Mouse (Mus musculus) forebrain, embryonic 15.5 days (tissue): ENCODE results near the gene Iqschfp. TPM values are rescaled to one million over a fixed set of nuclear protein-coding genes. Genes with fewer than 3 reads are reported as not detected.

Experiments
- ATAC-seq: fragments of 200-750 bp; cut with Nextera tagmentation; replicated peaks from 2 replicates; pipeline ENCODE4 v1.8.0; 2017; ENCODE audit warnings: mild to moderate bottlenecking, moderate TSS enrichment, moderate library complexity
- H3K27ac ChIP-seq: fragments of 300-500 bp; sonication (generic); replicated peaks from 2 replicates; pipeline ENCODE4 v1.5.1; 2015; ENCODE audit warnings: mild to moderate bottlenecking, inconsistent platforms
- H3K27me3 ChIP-seq: fragments of 300-500 bp; sonication (generic); 2 replicates; pipeline ENCODE4 v1.6.1; 2015; ENCODE audit warnings: inconsistent platforms
- H3K36me3 ChIP-seq: fragments of 300-500 bp; sonication (generic); 2 replicates; pipeline ENCODE4 v1.6.1; 2015; ENCODE audit warnings: mild to moderate bottlenecking, inconsistent platforms
- H3K4me1 ChIP-seq: fragments of 300-500 bp; sonication (generic); 2 replicates; pipeline ENCODE4 v1.6.1; 2015; ENCODE audit warnings: inconsistent platforms
- H3K4me2 ChIP-seq: fragments of 300-500 bp; sonication (generic); replicated peaks from 2 replicates; pipeline ENCODE4 v1.6.1; 2015; ENCODE audit warnings: mild to moderate bottlenecking, inconsistent platforms
- H3K4me3 ChIP-seq: fragments of 300-500 bp; sonication (generic); 2 replicates; pipeline ENCODE4 v1.5.1; 2015; ENCODE audit warnings: mild to moderate bottlenecking, inconsistent platforms
- H3K9ac ChIP-seq: fragments of 300-500 bp; sonication (generic); replicated peaks from 2 replicates; pipeline ENCODE4 v1.6.1; 2015; ENCODE audit warnings: mild to moderate bottlenecking, inconsistent platforms
- H3K9me3 ChIP-seq: fragments of 300-500 bp; sonication (generic); 2 replicates; pipeline ENCODE4 v1.6.1; 2016; ENCODE audit warnings: inconsistent platforms
- WGBS: fragments of 180-500 bp; shearing (Covaris S2); methylation state at CpG from one replicate; pipeline ENCODE4 v1.1.7; 2015; ENCODE audit warnings: mixed read lengths; 5-methylcytosine and 5-hydroxymethylcytosine counted together
- polyA plus RNA-seq: library from polyadenylated mRNA; unstranded; fragments of >200 nt; fragmentation: Nextera tagmentation; extraction: Ambion mirVana; gene quantifications from 2 replicates; pipeline ENCODE4 v1.2.1, GENCODE M21; 2015

Gene Iqschfp
- polyA plus RNA-seq, 1 experiment from 2014 or later: 3.3 TPM

DNA sequence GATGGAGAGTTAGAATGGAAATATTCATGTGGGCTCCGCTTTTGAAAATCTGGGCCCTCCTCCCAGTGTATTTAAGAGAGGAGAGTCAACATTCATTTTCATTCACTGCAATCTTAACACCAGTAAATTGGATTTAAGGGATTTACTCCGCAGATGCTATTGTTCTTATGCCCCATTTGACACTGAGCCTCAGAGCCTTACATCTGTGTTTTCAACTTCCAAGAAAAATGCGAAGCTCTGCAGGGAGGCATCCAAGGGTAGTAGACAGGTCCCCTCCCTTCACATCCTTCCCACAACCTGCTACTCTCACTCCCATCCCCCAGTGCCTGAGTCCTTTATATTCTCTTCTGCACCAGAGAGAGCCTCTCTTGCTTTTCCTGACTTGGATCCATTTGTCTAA, 68.1 kb downstream of the Iqschfp start:
- Histone ChIP-seq H3K9me3 (no peaks in the 10 kb centered on the region), H3K4me2 (no peak overlapping the region), H3K4me3 (no peak overlapping the region), H3K27ac (no peak overlapping the region), H3K36me3 (no peaks in the 10 kb centered on the region), H3K4me1 (peaks cover 15% of the 10 kb centered on the region), H3K9ac (no peak overlapping the region), H3K27me3 (no peaks in the 10 kb centered on the region)
- ATAC-seq: peak; percentile 70; the same call in 1 of the 2 replicates
- WGBS: 7% methylated on average over 3 of the region's 3 CpGs

DNA sequence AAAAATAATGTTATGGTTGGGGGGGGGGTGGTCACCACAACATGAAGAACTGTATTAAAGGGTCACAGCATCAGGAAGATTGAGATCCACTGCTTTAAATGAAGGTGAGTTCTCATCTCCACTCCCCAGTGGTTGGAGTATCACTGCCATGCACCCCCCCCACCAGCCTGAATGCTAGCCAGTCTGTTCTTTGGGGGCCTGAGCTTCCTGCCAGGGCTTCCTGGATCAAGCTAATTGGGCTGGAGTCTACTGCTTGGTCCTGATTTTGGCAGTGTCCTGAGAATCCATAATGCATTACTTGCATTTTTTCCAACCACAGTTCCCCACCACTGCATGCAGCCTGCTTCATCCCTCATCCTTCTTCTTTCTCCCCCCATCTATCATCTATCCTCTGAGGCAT, 68.7 kb downstream of the Iqschfp start:
- ATAC-seq: peak; percentile 38; the same call in 1 of the 2 replicates
- H3K4me3 ChIP-seq: no peak overlapping the region
- no peak overlapping the region for H3K9ac ChIP-seq
- no peaks in the 10 kb centered on the region for H3K36me3 ChIP-seq
- H3K9me3 ChIP-seq: no peaks in the 10 kb centered on the region
- no peaks in the 10 kb centered on the region for H3K27me3 ChIP-seq
- H3K4me2 ChIP-seq: no peak overlapping the region
- H3K27ac ChIP-seq: no peak overlapping the region
- H3K4me1 ChIP-seq: peaks cover 15% of the 10 kb centered on the region

DNA sequence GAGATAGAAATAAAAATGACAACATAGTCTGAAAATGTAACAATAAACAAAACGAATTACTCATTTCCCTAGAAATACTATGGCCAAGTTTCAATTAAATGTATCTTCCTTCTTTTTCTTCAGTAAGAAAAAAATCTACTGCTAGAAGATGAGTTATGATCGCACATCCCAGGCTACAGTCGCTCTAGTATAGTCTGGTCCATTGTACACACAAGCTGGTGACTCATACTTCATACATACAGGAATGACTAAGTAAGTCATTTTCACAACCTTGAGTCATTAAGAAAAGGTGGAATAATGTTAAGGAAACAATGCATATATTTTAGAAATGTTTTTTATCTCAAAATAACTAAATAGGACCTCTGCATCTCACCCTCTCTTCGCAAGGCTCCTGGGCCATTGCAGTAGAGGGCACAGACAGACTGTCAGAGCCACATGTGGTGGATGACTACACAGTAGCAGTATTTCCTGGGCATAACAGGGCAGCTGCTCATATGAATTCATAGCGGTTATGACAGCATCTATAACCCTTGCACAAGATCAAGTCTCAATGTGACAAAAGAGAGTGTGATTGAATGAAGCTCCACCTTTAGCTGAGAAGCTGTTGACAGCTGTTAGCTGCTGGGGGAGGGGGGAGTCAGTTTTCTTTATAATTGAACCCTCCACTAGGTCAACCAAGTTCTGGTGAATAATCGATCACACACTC, 70.1 kb downstream of the Iqschfp start:
- peaks cover 15% of the 10 kb centered on the region for H3K4me1 ChIP-seq
- 91% methylated on average over 6 of the region's 6 CpGs for WGBS
- no peaks in the 10 kb centered on the region for H3K27me3 ChIP-seq
- H3K9me3 ChIP-seq: no peaks in the 10 kb centered on the region
- ATAC-seq: no peak
- H3K9ac ChIP-seq: no peak overlapping the region
- no peak overlapping the region for H3K4me3 ChIP-seq
- H3K4me2 ChIP-seq: no peak overlapping the region
- no peak overlapping the region for H3K27ac ChIP-seq
- no peaks in the 10 kb centered on the region for H3K36me3 ChIP-seq

DNA sequence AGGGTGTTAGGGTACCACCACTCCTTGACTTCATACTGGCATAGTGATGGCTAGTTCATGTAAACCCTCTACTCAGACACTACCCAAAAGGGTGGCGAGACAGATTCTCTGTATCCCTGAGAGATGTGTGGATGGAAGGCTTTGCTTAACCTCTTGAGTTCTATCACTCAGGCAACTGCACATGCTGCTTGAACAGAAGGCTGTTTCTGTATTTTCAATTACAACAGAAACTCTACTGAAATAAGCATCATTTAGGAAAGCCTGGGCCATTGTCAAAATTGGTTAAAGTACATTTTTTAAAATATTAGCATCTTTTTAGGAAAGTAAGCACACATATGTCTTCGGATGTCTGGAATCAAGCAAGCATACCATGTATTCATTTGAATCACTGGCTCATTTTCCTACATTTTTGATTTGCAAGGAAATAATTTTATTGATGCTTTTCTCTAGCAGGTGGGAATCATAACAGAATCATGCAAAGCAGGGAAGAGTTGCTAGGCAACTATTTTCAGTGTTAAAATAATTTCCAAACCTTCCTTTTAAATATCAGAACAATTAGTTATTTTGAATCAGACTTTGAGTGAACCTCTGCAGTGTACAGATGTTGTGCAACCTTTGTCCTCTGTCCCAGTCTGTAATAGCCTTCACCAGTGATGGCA, 82.4 kb downstream of the Iqschfp start:
- ATAC-seq: no peak
- H3K27ac ChIP-seq: peak overlapping the region; percentile 27; the same call in 1 of the 2 replicates
- no peaks in the 10 kb centered on the region for H3K36me3 ChIP-seq
- H3K9ac ChIP-seq: no peak overlapping the region
- no peak overlapping the region for H3K4me2 ChIP-seq
- WGBS: 91% methylated on average over 2 of the region's 2 CpGs
- H3K4me3 ChIP-seq: no peak overlapping the region
- no peaks in the 10 kb centered on the region for H3K4me1 ChIP-seq
- H3K27me3 ChIP-seq: no peaks in the 10 kb centered on the region
- no peaks in the 10 kb centered on the region for H3K9me3 ChIP-seq

DNA sequence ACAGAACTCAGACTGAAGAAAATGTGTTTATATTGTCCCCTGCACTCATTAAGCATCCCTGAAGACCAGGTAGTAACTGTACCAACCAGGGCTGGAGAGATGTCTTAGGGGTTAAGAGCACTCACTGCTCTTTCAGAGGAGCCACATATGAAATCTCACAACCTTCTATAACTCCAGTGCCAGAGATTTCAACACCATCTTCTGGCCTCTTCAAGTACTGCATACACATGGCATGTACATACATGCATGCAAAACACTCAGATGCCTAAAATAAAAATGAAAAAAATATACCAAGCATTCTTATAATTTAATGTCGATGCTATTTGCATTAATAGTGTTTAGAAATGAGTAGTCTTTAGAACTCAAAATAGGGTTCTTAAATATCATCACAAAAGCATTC, 88.0 kb downstream of the Iqschfp start:
- WGBS: 83% methylated on average over 1 of the region's 1 CpGs

DNA sequence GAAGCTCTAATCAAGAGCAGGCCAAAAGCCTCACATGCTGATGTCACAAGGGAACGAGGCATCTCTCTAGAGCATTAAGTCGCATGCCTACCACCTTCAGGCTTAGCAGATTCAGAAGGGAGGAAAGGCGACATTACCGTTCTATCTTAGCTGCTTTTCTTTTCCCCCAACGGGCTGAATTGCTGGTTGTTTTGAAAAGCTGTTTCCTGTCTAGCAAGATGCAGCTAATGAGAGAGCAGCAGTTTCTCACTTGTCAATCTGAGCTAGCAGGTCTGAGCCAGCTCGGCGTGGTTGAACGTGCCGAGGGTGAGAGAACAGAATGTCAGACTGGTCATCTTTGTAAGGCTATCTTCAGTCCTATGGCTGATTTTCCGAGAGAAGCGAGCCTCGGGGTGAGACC, 91.3 kb downstream of the Iqschfp start:
- Histone ChIP-seq H3K27ac (peak overlapping the region; percentile 78), H3K9me3 (no peaks in the 10 kb centered on the region), H3K27me3 (no peaks in the 10 kb centered on the region), H3K4me3 (no peak overlapping the region), H3K9ac (peak overlapping the region; percentile 14; the same call in 1 of the 2 replicates), H3K36me3 (no peaks in the 10 kb centered on the region), H3K4me2 (peak overlapping the region; percentile 13; the same call in 1 of the 2 replicates), H3K4me1 (peaks cover 14% of the 10 kb centered on the region)
- 29% methylated on average over 12 of the region's 12 CpGs for WGBS
- ATAC-seq: peak; percentile 85

More for the DNA sequence above, 88.0 kb downstream of the Iqschfp start:
- H3K4me3 ChIP-seq: no peak overlapping the region
- no peak overlapping the region for H3K4me2 ChIP-seq
- no peak overlapping the region for H3K27ac ChIP-seq
- H3K27me3 ChIP-seq: no peaks in the 10 kb centered on the region
- H3K9me3 ChIP-seq: no peaks in the 10 kb centered on the region
- H3K9ac ChIP-seq: no peak overlapping the region
- no peaks in the 10 kb centered on the region for H3K36me3 ChIP-seq
- ATAC-seq: no peak
- H3K4me1 ChIP-seq: peaks cover 14% of the 10 kb centered on the region

DNA sequence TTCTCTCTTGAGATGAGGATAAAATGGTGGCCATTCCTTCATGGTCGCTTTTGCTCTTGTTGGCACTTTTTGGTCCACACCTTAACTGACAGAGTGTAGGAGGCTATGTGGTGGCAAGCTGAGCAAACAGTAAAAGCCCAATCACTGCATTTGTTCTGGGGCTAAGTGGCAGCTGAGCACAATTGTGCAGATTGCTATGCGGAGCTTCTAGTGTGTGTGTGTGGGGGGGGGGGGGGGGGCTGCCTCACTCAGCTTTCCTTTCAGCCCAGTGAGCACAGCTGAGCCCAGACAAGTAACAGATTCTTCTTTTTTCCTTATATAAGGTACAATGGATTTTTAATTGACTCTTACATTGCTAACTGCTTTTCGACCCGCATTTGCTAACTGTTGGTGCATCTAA, 110.4 kb downstream of the Iqschfp start:
- ATAC-seq: peak; percentile 26; the same call in 1 of the 2 replicates
- 57% methylated on average over 4 of the region's 4 CpGs for WGBS
- H3K27me3 ChIP-seq: no peaks in the 10 kb centered on the region
- peaks cover 8% of the 10 kb centered on the region; the same call in 1 of the 2 replicates for H3K4me1 ChIP-seq
- H3K36me3 ChIP-seq: no peaks in the 10 kb centered on the region
- H3K27ac ChIP-seq: no peak overlapping the region
- H3K9ac ChIP-seq: no peak overlapping the region
- no peaks in the 10 kb centered on the region for H3K9me3 ChIP-seq
- no peak overlapping the region for H3K4me2 ChIP-seq
- no peak overlapping the region for H3K4me3 ChIP-seq

DNA sequence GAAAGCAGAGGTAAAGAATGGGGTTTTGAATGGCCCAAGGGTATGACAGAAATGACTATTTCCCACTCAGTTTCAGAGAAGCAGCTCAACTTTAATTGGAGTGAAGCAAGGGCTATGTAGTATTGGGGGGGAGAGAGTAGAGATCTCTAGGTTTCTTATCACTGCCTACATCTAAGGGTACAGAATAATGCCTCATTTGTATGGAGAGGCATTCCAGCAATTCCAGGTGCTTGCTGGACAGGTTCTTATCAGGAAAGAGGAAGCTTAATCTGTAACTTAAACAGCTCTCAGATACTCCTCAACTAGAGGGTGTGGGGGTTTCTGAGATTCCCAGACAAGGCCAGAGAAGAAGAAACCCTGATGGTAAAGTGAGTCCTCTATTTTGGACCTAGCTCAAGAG, 120.3 kb downstream of the Iqschfp start:
- Histone ChIP-seq H3K4me2 (no peak overlapping the region), H3K9ac (no peak overlapping the region), H3K4me3 (no peak overlapping the region), H3K4me1 (0 out of 2 replicates have a peak, but pooled peaks cover 6% of the 10 kb centered on the region), H3K27ac (no peak overlapping the region), H3K9me3 (no peaks in the 10 kb centered on the region), H3K36me3 (no peaks in the 10 kb centered on the region), H3K27me3 (no peaks in the 10 kb centered on the region)
- ATAC-seq: no peak

DNA sequence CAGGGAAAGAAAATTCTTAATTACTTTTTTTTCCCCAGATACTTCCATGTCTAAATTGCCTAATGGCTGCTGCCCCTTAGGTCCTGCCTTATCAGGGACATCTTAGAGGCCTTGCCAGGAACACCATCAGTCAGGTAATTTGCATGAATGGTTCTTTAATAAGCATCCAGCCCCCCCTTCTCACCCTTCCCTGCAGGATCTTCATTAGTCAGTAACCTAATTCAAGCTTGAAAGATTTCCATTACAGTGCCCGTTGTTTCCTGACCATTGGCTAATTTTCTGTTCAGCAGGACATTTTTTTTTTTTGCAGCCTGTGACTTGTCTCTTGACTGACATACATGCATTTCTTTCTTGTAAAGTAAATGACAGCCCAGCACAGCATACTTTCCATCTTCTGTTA, 123.8 kb downstream of the Iqschfp start:
- Histone ChIP-seq H3K4me2 (no peak overlapping the region), H3K4me3 (no peak overlapping the region), H3K27me3 (no peaks in the 10 kb centered on the region), H3K4me1 (0 out of 2 replicates have a peak, but pooled peaks cover 5% of the 10 kb centered on the region), H3K27ac (no peak overlapping the region), H3K9me3 (no peaks in the 10 kb centered on the region), H3K9ac (no peak overlapping the region), H3K36me3 (no peaks in the 10 kb centered on the region)
- ATAC-seq: no peak
- 8% methylated on average over 1 of the region's 1 CpGs for WGBS

DNA sequence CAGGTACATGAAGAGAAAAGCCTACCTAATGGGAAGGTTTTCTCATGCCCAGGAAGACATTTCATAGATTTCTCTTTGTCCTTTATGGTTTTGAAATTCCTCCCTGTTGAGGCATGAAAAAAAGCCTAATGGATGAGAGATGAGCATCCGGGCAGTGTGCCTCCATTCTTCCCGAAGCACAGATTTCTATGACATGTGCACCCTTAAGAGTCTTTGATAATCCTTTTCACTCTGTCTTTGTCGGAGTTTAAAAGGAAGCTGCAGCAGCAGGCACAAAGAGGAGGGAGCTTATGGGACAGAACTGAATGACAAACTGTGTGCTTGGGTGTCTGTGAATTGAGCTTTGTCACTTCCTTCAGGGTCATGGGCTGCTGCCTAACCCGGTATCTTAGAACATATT, 127.4 kb downstream of the Iqschfp start:
- no peak overlapping the region for H3K4me2 ChIP-seq
- no peak overlapping the region for H3K27ac ChIP-seq
- 0 out of 2 replicates have a peak, but pooled peaks cover 5% of the 10 kb centered on the region for H3K4me1 ChIP-seq
- no peak overlapping the region for H3K4me3 ChIP-seq
- no peaks in the 10 kb centered on the region for H3K36me3 ChIP-seq
- H3K27me3 ChIP-seq: no peaks in the 10 kb centered on the region
- H3K9ac ChIP-seq: no peak overlapping the region
- ATAC-seq: no peak
- WGBS: 31% methylated on average over 4 of the region's 4 CpGs
- H3K9me3 ChIP-seq: no peaks in the 10 kb centered on the region

DNA sequence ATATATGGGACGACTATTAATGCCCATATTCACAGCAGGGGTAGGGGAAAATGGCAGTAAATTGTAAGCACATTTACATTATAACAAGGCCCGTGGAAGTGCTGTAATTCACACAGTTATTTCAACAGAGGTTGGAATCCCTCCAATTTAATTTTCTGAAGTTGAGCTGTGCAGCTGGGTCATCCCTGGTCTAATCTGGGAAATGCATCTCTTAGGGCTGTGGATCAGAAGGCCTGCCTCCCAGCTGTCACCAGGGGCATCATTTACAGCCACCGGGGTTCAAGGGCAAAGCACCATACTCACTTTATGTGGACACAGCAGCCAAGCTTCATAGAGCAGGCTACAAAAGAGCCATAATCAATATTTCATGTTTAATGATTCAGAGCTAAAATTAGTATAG, 144.1 kb downstream of the Iqschfp start:
- no peak overlapping the region for H3K9ac ChIP-seq
- no peak overlapping the region for H3K27ac ChIP-seq
- H3K27me3 ChIP-seq: no peaks in the 10 kb centered on the region
- no peak overlapping the region for H3K4me2 ChIP-seq
- no peaks in the 10 kb centered on the region for H3K9me3 ChIP-seq
- WGBS: 33% methylated on average over 3 of the region's 3 CpGs
- no peak for ATAC-seq
- no peak overlapping the region for H3K4me3 ChIP-seq
- H3K36me3 ChIP-seq: no peaks in the 10 kb centered on the region
- H3K4me1 ChIP-seq: peaks cover 5% of the 10 kb centered on the region; the same call in 1 of the 2 replicates

DNA sequence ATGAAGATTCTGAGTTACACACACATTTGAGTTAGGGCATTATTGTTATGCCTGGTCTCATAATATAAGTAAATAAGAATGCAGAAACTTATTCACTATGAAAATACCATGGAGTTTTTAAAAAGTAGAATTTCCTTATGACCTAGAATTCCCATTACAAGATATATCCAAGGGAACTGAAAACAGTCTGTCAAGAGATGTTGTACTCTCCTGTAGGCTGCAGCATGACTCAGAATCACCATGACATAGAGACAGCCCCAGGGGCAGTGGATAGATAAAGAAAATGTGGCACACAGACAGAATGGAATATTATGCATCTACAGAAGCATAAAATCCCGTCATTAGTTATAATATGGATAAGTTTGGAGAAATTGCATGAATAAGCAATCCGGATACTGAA, 150.9 kb downstream of the Iqschfp start:
- no peak overlapping the region for H3K4me3 ChIP-seq
- H3K27ac ChIP-seq: no peak overlapping the region
- H3K4me1 ChIP-seq: no peaks in the 10 kb centered on the region; the same call in 1 of the 2 replicates
- WGBS: 88% methylated on average over 2 of the region's 2 CpGs
- H3K9ac ChIP-seq: no peak overlapping the region
- no peaks in the 10 kb centered on the region for H3K9me3 ChIP-seq
- no peaks in the 10 kb centered on the region for H3K27me3 ChIP-seq
- H3K4me2 ChIP-seq: no peak overlapping the region
- no peak for ATAC-seq
- no peaks in the 10 kb centered on the region for H3K36me3 ChIP-seq
